Mouse (Mus musculus) limb, embryonic 13.5 days (tissue): Measurements from ENCODE around the gene Slamf1. TPM values are rescaled to one million over a fixed set of nuclear protein-coding genes. Genes with fewer than 3 reads are reported as not detected.

Experiments used
- ATAC-seq: fragments of 200-750 bp; cut with Nextera tagmentation; 2 replicates; pipeline ENCODE4 v1.8.0; 2017; ENCODE audit warnings: low read depth, moderate number of reproducible peaks, moderate TSS enrichment; ENCODE audit not compliant: low FRiP score
- H3K27ac ChIP-seq: fragments of 300-500 bp; sonication (generic); 2 replicates; pipeline ENCODE4 v1.5.1; 2015; ENCODE audit warnings: inconsistent platforms, mild to moderate bottlenecking, moderate library complexity
- H3K27me3 ChIP-seq: fragments of 300-500 bp; sonication (generic); 2 replicates; pipeline ENCODE4 v1.6.1; 2015; ENCODE audit warnings: mild to moderate bottlenecking, inconsistent platforms
- H3K36me3 ChIP-seq: fragments of 300-500 bp; sonication (generic); 2 replicates; pipeline ENCODE4 v1.6.1; 2015; ENCODE audit warnings: inconsistent platforms, mild to moderate bottlenecking, moderate library complexity
- H3K4me1 ChIP-seq: fragments of 300-500 bp; sonication (generic); 2 replicates; pipeline ENCODE4 v1.6.1; 2015; ENCODE audit warnings: inconsistent platforms
- H3K4me2 ChIP-seq: fragments of 300-500 bp; sonication (generic); replicated peaks from 2 replicates; pipeline ENCODE4 v1.6.1; 2015; ENCODE audit warnings: inconsistent platforms, mild to moderate bottlenecking, moderate library complexity
- H3K4me3 ChIP-seq: fragments of 300-500 bp; sonication (generic); 2 replicates; pipeline ENCODE4 v1.5.1; 2015; ENCODE audit warnings: moderate library complexity, mild to moderate bottlenecking, inconsistent platforms
- H3K9ac ChIP-seq: fragments of 300-500 bp; sonication (generic); 2 replicates; pipeline ENCODE4 v1.6.1; 2015; ENCODE audit warnings: mild to moderate bottlenecking, inconsistent platforms
- H3K9me3 ChIP-seq: fragments of 300-500 bp; sonication (generic); 2 replicates; pipeline ENCODE4 v1.6.1; 2016; ENCODE audit warnings: inconsistent platforms
- WGBS: fragments of 180-500 bp; shearing (Covaris S2); methylation state at CpG from one replicate; pipeline ENCODE4 v1.1.7; 2015; 5-methylcytosine and 5-hydroxymethylcytosine counted together
- polyA plus RNA-seq: library from polyadenylated mRNA; unstranded; fragments of >200 nt; fragmentation: Nextera tagmentation; extraction: Ambion mirVana; gene quantifications from 2 replicates; pipeline ENCODE4 v1.2.1, GENCODE M21; 2015

The Slamf1 gene
- polyA plus RNA-seq, 1 experiment from 2014 or later, result 0.25 TPM

- no peak overlapping the region for H3K4me3 ChIP-seq
- WGBS, result 84% methylated on average over 4 of the region's 4 CpGs
- no peak for ATAC-seq
- no peaks in the 10 kb centered on the region for H3K27me3 ChIP-seq
- no peak overlapping the region for H3K4me2 ChIP-seq
- H3K9ac ChIP-seq, result no peak overlapping the region
- H3K9me3 ChIP-seq, result no peaks in the 10 kb centered on the region
- no peaks in the 10 kb centered on the region for H3K4me1 ChIP-seq
- no peaks in the 10 kb centered on the region for H3K36me3 ChIP-seq
- H3K27ac ChIP-seq, result no peak overlapping the region
Observed at GRCm38 (mm10) chr1:171816991-171817390, 50.1 kb downstream of the Slamf1 start.

DNA sequence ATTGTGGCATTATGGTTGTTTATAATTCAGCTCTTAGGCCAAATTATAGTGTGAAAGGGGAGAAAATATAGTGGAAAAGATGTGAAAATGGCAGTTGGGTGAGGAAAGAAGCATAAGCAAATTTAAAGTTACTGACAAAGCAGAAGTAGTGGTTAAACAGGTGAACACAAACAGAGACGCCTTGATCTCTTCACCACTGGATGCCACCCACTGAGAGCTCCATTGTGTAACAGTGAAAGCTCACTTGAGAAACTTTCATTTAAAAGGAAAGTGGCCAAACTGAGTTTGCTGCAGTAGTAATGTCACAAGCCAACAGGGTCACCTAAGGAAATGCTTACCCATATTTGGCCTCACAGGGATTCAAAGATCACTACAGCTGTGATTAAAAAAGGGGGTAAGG is 54.4 kb downstream of the Slamf1 start:
- no peaks in the 10 kb centered on the region for H3K9me3 ChIP-seq
- H3K4me3 ChIP-seq, result no peak overlapping the region
- H3K4me1 ChIP-seq, result no peaks in the 10 kb centered on the region
- WGBS, result 45% methylated on average over 1 of the region's 1 CpGs
- H3K4me2 ChIP-seq, result no peak overlapping the region
- no peak overlapping the region for H3K27ac ChIP-seq
- no peak overlapping the region for H3K9ac ChIP-seq
- H3K27me3 ChIP-seq, result no peaks in the 10 kb centered on the region
- no peak for ATAC-seq
- H3K36me3 ChIP-seq, result no peaks in the 10 kb centered on the region

- H3K9ac ChIP-seq, result no peak overlapping the region
- 33% methylated on average over 4 of the region's 4 CpGs for WGBS
- no peaks in the 10 kb centered on the region for H3K36me3 ChIP-seq
Observed at GRCm38 (mm10) chr1:171825462-171825861, 58.5 kb downstream of the Slamf1 start.

DNA sequence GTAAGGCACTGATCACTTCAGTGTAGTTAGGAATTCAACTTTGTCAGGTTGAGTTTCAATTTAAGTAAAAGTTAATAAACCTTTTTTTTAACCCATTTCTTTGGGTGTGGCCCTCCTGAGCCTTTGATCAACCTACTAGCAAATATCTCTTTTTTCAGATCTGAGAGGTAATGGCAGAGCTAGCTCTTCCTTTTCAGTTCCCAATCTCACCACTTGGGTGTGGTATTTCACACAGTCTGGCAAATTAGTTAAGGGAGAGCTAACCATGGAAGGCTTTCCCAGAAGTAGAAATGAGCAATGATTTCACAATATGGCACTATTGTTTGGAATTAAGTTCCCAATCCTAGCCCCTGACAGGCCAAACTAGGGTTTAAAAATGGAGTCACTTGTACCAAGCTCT is 59.2 kb downstream of the Slamf1 start:
- H3K9ac ChIP-seq, result no peak overlapping the region
- H3K27ac ChIP-seq, result no peak overlapping the region
- H3K9me3 ChIP-seq, result no peaks in the 10 kb centered on the region
- H3K4me2 ChIP-seq, result no peak overlapping the region
- no peaks in the 10 kb centered on the region for H3K4me1 ChIP-seq
- H3K27me3 ChIP-seq, result no peaks in the 10 kb centered on the region
- H3K4me3 ChIP-seq, result no peak overlapping the region
- ATAC-seq, result no peak
- no peaks in the 10 kb centered on the region for H3K36me3 ChIP-seq

More at GRCm38 (mm10) chr1:171825462-171825861, 58.5 kb downstream of the Slamf1 start:
- Histone ChIP-seq H3K4me3 (no peak overlapping the region), H3K27me3 (no peaks in the 10 kb centered on the region), H3K4me2 (no peak overlapping the region), H3K9me3 (no peaks in the 10 kb centered on the region), H3K27ac (no peak overlapping the region), H3K4me1 (no peaks in the 10 kb centered on the region)
- no peak for ATAC-seq

DNA sequence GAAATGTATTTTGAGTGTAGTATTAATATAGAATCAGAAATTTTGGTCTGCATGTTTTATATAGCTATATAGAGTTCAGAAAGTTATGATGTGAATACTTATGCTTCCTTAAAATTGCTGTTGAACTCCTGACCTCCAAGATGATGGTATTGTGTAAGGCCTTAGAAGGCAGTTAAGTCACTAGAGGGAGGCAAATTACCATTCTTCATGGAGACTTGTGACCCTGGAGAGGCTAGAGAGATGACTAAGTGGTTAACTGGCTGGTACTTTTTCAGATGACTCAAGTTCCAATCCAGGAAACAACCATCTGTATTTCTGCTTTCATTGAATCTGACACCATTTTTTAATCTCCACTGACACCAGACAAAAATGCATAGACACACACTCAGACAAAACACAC is 60.7 kb downstream of the Slamf1 start:
- Histone ChIP-seq H3K9me3 (no peaks in the 10 kb centered on the region), H3K4me3 (no peak overlapping the region), H3K4me2 (no peak overlapping the region), H3K4me1 (no peaks in the 10 kb centered on the region), H3K36me3 (no peaks in the 10 kb centered on the region), H3K27ac (no peak overlapping the region), H3K27me3 (no peaks in the 10 kb centered on the region), H3K9ac (no peak overlapping the region)
- ATAC-seq, result no peak

DNA sequence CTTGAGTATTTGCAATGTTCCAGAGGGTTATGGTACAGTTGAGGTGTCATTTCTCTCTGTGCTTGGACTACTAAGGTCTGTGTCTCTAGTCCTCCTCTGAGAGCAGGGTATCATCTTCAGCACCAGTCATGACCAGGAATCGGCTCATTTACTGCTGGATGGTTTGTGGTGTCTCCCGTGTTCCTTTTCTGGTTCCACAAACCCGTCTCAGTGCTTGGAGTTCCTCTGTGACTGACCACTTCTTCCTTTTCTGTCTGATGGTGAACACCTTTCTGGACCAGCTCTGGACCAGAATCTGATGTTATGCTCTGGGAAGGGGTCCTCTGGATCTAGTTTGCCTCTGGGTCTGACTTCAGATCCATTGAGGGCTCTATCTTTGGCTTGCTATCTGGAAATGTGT is 72.6 kb downstream of the Slamf1 start, which contains the start of gene Cd84:
Gene Cd84 (plus strand): TSS at position 210 of the 400 bp plus-strand sequence.
- Histone ChIP-seq H3K4me1 (no peaks in the 10 kb centered on the region), H3K4me3 (no peak within 1 kb of the TSS), H3K27ac (no peak within 1 kb of the TSS), H3K36me3 (no peaks in the 10 kb centered on the region), H3K4me2 (no peak within 1 kb of the TSS), H3K27me3 (no peaks in the 10 kb centered on the region), H3K9me3 (no peaks in the 10 kb centered on the region), H3K9ac (no peak within 1 kb of the TSS)
- ATAC-seq, result no peak
- 86% methylated on average over 3 of the region's 3 CpGs for WGBS

DNA sequence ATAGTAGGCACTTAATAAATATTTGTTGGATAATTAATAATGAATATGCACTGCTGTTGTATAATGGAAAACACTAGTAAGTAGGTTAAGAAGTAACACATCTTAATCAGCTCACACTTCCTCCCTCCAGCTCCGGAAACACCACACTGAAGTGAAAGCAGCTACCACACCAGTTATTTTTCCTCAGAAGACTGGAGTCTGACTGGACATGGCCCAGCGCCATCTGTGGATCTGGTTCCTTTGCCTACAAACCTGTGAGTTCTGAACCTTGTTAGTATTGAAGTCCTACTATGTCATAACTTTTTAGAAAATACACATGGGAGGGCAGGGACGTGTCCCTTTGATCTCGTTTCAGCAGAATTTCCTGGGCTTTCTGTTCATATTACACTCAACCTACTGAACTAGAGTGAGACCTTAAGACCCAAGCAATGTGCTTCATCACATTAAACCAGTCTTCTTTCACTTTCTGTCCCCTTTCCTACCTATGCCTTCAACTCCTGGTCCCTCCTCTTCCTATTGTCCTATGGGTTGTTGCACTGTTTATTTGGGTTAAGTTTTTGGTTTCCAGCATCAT is 73.6 kb downstream of the Slamf1 start:
- ATAC-seq, result no peak
- no peaks in the 10 kb centered on the region for H3K4me1 ChIP-seq

DNA sequence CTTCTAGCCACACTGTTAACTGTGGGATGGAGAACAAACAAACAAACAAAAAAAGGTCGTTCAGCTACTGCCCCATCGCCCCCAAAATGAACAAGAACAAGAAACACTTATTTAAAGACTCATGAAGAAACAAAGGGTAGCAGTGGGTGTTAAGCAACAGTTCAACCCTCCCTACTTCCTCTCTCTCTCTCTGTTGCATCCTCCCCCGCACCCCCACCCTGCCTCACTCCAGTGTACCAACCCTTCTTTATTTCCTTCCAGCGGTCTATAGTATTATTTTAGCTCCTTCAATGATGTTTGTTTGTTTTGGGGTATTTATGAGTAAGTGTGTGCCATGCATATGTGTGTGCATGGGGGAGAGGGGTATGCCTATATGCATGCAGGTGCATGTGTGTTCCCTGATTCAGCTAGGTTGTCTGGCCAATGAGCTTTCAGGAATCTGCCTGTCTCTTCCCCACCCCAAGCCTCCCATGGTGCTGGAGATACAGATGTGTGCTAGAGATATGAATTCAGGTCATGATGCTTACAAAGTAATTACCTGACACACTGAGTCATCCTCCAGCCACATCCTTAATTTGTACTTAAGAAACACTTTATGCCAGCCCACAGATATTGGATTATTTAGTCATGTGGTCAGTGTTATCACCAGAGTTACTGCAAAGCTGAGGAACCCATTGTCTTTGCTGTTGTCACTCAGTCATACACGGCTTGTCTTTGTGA is 78.3 kb downstream of the Slamf1 start:
- Histone ChIP-seq H3K9ac (no peak overlapping the region), H3K27me3 (no peaks in the 10 kb centered on the region), H3K4me3 (no peak overlapping the region), H3K4me2 (no peak overlapping the region), H3K27ac (no peak overlapping the region), H3K36me3 (no peaks in the 10 kb centered on the region), H3K9me3 (no peaks in the 10 kb centered on the region), H3K4me1 (no peaks in the 10 kb centered on the region)
- no peak for ATAC-seq
- WGBS, result 77% methylated on average over 5 of the region's 5 CpGs

More for the DNA sequence above, 73.6 kb downstream of the Slamf1 start:
- Histone ChIP-seq H3K36me3 (no peaks in the 10 kb centered on the region), H3K9ac (no peak overlapping the region), H3K27me3 (no peaks in the 10 kb centered on the region), H3K4me2 (no peak overlapping the region), H3K4me3 (no peak overlapping the region), H3K27ac (no peak overlapping the region), H3K9me3 (no peaks in the 10 kb centered on the region)
- WGBS, result 80% methylated on average over 4 of the region's 4 CpGs

DNA sequence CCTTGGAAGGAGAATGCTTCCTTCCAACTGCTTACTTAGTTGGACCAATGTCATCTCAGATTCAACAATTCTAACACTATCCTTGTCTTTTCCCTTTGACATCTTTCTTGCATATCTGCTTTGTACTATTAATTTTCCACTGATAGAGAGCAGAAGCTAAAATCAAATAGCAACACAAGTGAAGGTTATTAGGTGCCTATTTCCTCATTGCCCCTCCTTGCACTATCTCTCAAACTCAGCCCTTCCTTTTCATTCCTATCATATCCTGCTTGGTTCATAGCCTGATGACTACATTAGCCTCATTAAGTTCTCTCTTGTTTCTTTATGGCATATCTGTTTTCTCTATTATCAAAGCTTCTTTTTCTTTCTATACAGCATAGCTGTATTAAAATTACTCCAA is 81.3 kb downstream of the Slamf1 start:
- ATAC-seq, result no peak
- Histone ChIP-seq H3K9ac (no peak overlapping the region), H3K27me3 (no peaks in the 10 kb centered on the region), H3K4me1 (no peaks in the 10 kb centered on the region), H3K4me3 (no peak overlapping the region), H3K4me2 (no peak overlapping the region), H3K27ac (no peak overlapping the region), H3K36me3 (no peaks in the 10 kb centered on the region), H3K9me3 (no peaks in the 10 kb centered on the region)

- H3K4me2 ChIP-seq, result no peak overlapping the region
- no peak overlapping the region for H3K27ac ChIP-seq
- no peaks in the 10 kb centered on the region for H3K4me1 ChIP-seq
- 78% methylated on average over 4 of the region's 4 CpGs for WGBS
- no peaks in the 10 kb centered on the region for H3K27me3 ChIP-seq
- H3K4me3 ChIP-seq, result no peak overlapping the region
- no peak for ATAC-seq
- no peaks in the 10 kb centered on the region for H3K9me3 ChIP-seq
- no peaks in the 10 kb centered on the region for H3K36me3 ChIP-seq
- no peak overlapping the region for H3K9ac ChIP-seq
Observed at GRCm38 (mm10) chr1:171848757-171849156, 81.8 kb downstream of the Slamf1 start.

GRCm38 (mm10) chr1:171849454-171849853 is 82.5 kb downstream of the Slamf1 start:
- Histone ChIP-seq H3K4me2 (no peak overlapping the region), H3K36me3 (no peaks in the 10 kb centered on the region), H3K4me3 (no peak overlapping the region), H3K9ac (no peak overlapping the region), H3K27ac (no peak overlapping the region), H3K4me1 (no peaks in the 10 kb centered on the region), H3K27me3 (no peaks in the 10 kb centered on the region), H3K9me3 (no peaks in the 10 kb centered on the region)
- WGBS, result 90% methylated on average over 5 of the region's 5 CpGs
- no peak for ATAC-seq
